Mouse (Mus musculus) embryonic facial prominence, embryonic 13.5 days (tissue): ENCODE measurements around the gene Bax. TPM values are rescaled to one million over a fixed set of nuclear protein-coding genes. Genes with fewer than 3 reads are reported as not detected.
"Not testable (repeated sequence)": the region's sequence is repeated elsewhere in the genome, so short reads cannot be mapped to it uniquely, and the experiment has no call there.

Source experiments
- ATAC-seq: fragments of 200-750 bp; cut with Nextera tagmentation; 2 replicates; pipeline ENCODE4 v1.8.0; 2017; ENCODE audit warnings: low read depth; ENCODE audit not compliant: insufficient number of reproducible peaks, insufficient read depth, low FRiP score, low TSS enrichment
- H3K27ac ChIP-seq: fragments of 300-500 bp; sonication (generic); 2 replicates; pipeline ENCODE4 v1.5.1; 2015; ENCODE audit warnings: moderate library complexity, mild to moderate bottlenecking, inconsistent platforms
- H3K27me3 ChIP-seq: fragments of 300-500 bp; sonication (generic); 2 replicates; pipeline ENCODE4 v1.6.1; 2015; ENCODE audit warnings: mild to moderate bottlenecking, inconsistent platforms
- H3K36me3 ChIP-seq: fragments of 300-500 bp; sonication (generic); 2 replicates; pipeline ENCODE4 v1.6.1; 2015; ENCODE audit warnings: mild to moderate bottlenecking, inconsistent platforms
- H3K4me1 ChIP-seq: fragments of 300-500 bp; sonication (generic); 2 replicates; pipeline ENCODE4 v1.6.1; 2015; ENCODE audit warnings: inconsistent platforms
- H3K4me2 ChIP-seq: fragments of 300-500 bp; sonication (generic); 2 replicates; pipeline ENCODE4 v1.6.1; 2015; ENCODE audit warnings: moderate library complexity, mild to moderate bottlenecking, inconsistent platforms
- H3K4me3 ChIP-seq: fragments of 300-500 bp; sonication (generic); 2 replicates; pipeline ENCODE4 v1.5.1; 2015; ENCODE audit warnings: mild to moderate bottlenecking, inconsistent platforms
- H3K9ac ChIP-seq: fragments of 300-500 bp; sonication (generic); 2 replicates; pipeline ENCODE4 v1.6.1; 2015; ENCODE audit warnings: mild to moderate bottlenecking, inconsistent platforms
- H3K9me3 ChIP-seq: fragments of 300-500 bp; sonication (generic); 2 replicates; pipeline ENCODE4 v1.6.1; 2016; ENCODE audit warnings: inconsistent platforms
- WGBS: fragments of 180-500 bp; shearing (Covaris S2); methylation state at CpG from one replicate; pipeline ENCODE4 v1.1.7; 2015; ENCODE audit warnings: mixed read lengths; 5-methylcytosine and 5-hydroxymethylcytosine counted together
- polyA plus RNA-seq: library from polyadenylated mRNA; unstranded; fragments of >200 nt; fragmentation: Nextera tagmentation; extraction: Ambion mirVana; gene quantifications from 2 replicates; pipeline ENCODE4 v1.2.1, GENCODE M21; 2015

The Bax gene
- polyA plus RNA-seq, 1 experiment from 2014 or later: 190 TPM

DNA sequence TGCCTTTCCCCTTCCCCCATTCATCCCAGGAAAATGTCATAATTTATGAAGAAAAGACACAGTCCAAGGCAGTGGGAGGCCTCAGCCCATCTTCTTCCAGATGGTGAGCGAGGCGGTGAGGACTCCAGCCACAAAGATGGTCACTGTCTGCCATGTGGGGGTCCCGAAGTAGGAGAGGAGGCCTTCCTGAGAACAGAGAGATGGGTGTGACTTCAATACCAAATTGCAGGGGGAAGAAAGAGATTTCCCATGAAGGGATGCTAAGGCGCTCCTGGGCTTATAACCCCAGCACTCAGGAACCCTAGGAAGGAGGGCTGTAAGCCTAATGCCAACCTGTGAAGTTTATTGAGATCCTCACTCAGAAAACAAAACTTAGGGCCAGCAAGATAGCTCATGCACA, 4.9 kb downstream of the Bax start:
- Histone ChIP-seq H3K4me3 (no peak overlapping the region), H3K36me3 (peaks cover 55% of the 10 kb centered on the region), H3K4me1 (peaks cover 52% of the 10 kb centered on the region), H3K27me3 (no peaks in the 10 kb centered on the region), H3K9me3 (no peaks in the 10 kb centered on the region), H3K4me2 (no peak overlapping the region), H3K9ac (no peak overlapping the region), H3K27ac (peak overlapping the region; percentile 29; the same call in 1 of the 2 replicates)
- WGBS: 89% methylated on average over 4 of the region's 4 CpGs
- ATAC-seq: no peak

DNA sequence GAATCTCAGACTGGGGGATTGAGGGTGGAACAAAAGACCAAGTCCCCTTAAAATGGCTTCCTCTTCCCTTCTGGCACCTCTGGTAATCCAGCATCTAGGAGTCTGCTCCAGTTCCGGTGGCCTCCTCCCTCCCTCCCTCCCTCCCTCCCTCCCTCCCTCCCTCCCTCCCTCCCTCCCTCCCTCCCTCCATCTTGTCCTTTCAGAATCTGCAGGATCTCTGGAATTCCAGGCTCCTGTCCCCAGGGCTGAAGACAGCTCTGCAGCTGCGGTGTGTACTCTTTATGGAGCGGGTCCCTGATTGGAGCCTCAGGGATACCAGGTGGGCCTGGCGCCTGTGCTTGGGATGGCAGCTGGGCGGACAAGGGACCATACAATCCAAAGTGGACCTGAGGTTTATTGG, 5.4 kb downstream of the Bax start:
- Histone ChIP-seq H3K36me3 (peaks cover 58% of the 10 kb centered on the region), H3K27me3 (no peaks in the 10 kb centered on the region), H3K9me3 (no peaks in the 10 kb centered on the region), H3K4me1 (peaks cover 53% of the 10 kb centered on the region), H3K27ac (peak overlapping the region; percentile 96), H3K4me3 (no peak overlapping the region), H3K9ac (no peak overlapping the region), H3K4me2 (no peak overlapping the region)
- ATAC-seq: no peak
- 44% methylated on average over 5 of the region's 5 CpGs for WGBS

DNA sequence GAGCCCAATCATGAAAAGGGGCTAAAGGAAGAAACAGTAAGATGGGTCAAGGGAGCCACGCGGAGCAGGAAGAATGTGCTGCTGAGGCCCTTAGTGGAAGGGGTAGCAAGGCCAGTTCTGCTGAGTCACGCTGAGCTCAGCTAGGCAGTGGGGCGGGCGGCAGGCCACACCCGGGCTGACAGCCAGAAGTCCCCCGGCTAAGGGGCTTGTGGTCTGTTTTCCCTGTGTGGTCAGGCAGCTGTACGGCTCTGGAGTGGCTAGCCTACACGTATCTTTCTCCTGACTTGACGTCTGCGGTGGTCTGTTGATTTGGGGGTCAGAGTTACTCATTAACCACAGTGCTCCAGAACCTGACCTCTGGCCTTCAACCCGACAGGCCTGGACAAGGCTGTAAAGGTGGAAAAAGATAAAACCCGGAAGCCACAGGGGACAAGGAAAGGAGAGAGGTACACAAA, 5.8 kb downstream of the Bax start:
- peak overlapping the region; percentile 80 for H3K4me3 ChIP-seq
- ATAC-seq: 0 out of 2 replicates have a peak, but pooled peaks have one; percentile 12
- H3K4me1 ChIP-seq: peaks cover 52% of the 10 kb centered on the region
- no peaks in the 10 kb centered on the region for H3K9me3 ChIP-seq
- H3K27me3 ChIP-seq: no peaks in the 10 kb centered on the region
- H3K27ac ChIP-seq: peak overlapping the region; percentile 96
- H3K36me3 ChIP-seq: peaks cover 62% of the 10 kb centered on the region
- H3K4me2 ChIP-seq: peak overlapping the region; percentile 62
- WGBS: 25% methylated on average over 13 of the region's 13 CpGs
- H3K9ac ChIP-seq: peak overlapping the region; percentile 52

DNA sequence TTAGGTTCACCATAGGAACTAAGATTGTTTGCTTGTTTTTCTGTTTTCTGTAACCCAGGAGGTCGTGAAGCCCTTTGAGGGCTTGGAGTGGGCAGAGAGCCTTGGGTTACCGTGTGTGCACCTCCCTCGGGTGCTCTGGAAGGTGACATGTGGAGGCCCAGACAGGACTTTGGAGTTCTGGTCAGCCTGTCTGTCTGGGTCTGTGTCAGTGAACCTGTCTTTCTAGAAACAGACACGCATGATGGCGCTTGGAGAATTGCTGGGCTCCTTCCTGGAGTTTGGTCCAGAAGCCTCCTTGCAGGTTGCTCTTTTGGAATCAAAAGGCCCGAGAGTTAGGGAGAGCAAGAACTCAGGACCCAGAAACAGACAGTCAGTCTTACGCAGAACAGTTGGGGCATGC, 6.3 kb downstream of the Bax start:
- peak overlapping the region; percentile 80 for H3K4me3 ChIP-seq
- no peaks in the 10 kb centered on the region for H3K27me3 ChIP-seq
- peak overlapping the region; percentile 52 for H3K9ac ChIP-seq
- WGBS: 76% methylated on average over 7 of the region's 7 CpGs
- peaks cover 65% of the 10 kb centered on the region for H3K36me3 ChIP-seq
- no peak for ATAC-seq
- peaks cover 47% of the 10 kb centered on the region for H3K4me1 ChIP-seq
- H3K4me2 ChIP-seq: peak overlapping the region; percentile 62
- peak overlapping the region; percentile 96 for H3K27ac ChIP-seq
- no peaks in the 10 kb centered on the region for H3K9me3 ChIP-seq

DNA sequence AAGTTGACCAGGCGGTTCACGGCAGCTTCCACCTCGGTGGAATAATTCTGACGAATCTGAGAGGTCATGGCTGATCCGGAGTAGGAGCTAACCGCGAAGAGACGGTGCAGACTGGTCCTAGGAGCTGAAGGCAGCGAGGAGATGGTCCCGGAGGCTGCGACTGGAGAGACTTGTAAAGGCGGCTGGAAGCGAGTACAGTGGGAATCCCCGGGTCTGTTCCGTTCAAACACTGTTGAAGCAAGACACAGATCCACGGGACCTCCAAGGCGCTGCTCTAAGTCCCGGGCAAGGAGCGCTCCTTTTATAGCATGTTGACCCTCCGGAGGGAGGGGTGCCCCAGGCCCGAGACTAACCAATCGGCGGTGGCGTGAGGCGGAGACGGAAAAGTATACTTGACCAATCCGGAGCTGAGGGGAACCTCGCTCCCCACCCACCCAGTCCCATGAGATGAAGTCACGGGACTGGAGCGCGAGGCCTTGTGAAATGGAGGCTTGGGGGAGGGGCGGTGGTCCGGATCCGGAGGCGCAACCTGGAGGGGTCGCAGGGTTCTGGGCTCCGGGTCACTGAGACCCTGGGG, 7.0 kb downstream of the Bax start, which contains the start of gene Ftl1:
TSS of gene Ftl1 (minus strand) at position 321 of the 577 bp plus-strand sequence.
- Histone ChIP-seq H3K4me1 (peaks cover 41% of the 10 kb centered on the region), H3K4me3 (peak within 1 kb of the TSS; percentile 80), H3K27ac (peak within 1 kb of the TSS; percentile 96), H3K36me3 (peaks cover 65% of the 10 kb centered on the region), H3K4me2 (peak within 1 kb of the TSS; percentile 84), H3K9ac (peak within 1 kb of the TSS; percentile 93)
- not testable (repeated sequence) for H3K27me3 ChIP-seq, H3K9me3 ChIP-seq
- WGBS: under 1% methylated on average over 29 of the region's 37 CpGs
- peak; percentile 94 for ATAC-seq

DNA sequence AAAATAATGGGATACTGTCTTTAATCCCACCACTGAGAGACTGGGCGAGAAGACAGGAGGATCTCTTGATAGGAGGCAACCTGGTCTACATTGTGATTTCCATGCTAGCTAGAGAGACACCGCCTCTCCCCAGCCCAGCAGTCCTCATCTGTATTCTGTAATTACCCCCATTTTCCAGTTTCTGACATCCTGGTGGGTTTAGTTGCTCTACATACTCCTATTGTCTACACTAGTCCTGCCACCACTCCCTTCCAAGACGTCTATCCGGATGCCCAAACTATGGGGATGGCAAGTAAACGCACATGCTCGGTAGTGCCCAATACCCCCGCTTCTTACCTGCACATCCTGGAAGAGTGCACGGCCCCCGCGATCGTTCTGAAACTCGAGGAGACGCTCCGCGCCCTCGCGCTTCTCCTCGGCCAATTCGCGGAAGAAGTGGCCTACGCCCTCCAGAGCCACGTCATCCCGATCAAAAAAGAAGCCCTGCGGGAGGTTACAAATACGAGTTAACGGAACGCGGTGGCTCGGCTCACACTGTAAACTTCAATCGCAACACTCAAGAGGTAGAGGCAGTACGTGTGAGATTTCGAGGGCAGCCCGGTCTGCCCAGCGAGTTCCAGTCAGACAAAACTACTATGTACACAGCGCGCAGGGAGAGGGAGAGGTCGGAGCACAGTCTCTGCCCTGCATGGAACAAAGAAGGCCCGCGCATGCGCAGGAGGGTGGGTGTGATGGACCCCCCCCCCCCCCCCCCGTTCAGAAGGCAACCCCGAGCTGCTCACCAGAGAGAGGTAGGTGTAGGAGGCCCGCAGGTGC, 7.7 kb downstream of the Bax start:
- Histone ChIP-seq H3K9me3 (no peaks in the 10 kb centered on the region), H3K4me3 (peak overlapping the region; percentile 80), H3K4me2 (peak overlapping the region; percentile 84), H3K27me3 (no peaks in the 10 kb centered on the region), H3K9ac (peak overlapping the region; percentile 93), H3K4me1 (peaks cover 41% of the 10 kb centered on the region), H3K36me3 (peaks cover 65% of the 10 kb centered on the region), H3K27ac (peak overlapping the region; percentile 96)
- under 1% methylated on average over 43 of the region's 43 CpGs for WGBS
- ATAC-seq: peak; percentile 58

DNA sequence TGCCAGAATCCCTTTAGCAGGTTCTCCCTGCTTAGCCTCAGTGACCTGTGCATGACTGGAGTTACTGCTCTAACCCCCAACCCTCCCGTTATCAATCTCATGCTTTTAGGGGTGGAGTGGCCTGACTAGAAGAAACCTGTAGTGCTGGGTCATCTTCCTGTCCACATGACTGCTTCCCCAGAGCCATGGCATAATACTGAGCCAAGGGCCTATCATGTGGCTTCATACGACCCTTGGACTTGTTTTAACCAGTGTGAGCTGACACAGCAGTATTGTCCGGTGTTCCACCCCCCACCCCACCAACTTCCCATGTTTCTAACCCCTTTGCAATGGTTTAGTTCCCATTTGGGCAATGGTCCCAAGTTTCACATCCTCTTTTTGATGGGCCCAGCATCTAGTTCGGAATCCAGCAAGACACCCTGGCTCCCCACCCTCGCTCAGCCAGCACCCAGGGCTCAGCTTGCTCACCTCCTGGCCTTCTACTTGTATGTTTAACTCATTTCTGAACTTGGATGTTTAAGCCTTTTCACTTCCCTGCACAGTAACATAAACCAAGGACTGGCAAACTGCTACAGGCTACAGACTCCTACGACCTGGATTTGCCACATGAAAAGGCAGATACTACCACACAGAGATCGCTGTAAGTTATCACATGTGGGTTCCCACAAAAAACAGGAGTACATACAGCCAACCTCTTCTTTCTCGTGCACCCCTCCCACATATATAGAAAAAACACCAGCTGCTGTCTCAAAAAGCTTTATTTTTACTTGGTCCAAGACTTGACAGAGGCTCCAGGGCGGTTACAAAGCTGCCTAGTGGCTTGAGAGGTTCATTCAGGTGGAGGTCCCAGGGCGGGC, 9.3 kb downstream of the Bax start:
- Histone ChIP-seq H3K4me2 (peak overlapping the region; percentile 84), H3K27ac (peak overlapping the region; percentile 44; the same call in 1 of the 2 replicates)

DNA sequence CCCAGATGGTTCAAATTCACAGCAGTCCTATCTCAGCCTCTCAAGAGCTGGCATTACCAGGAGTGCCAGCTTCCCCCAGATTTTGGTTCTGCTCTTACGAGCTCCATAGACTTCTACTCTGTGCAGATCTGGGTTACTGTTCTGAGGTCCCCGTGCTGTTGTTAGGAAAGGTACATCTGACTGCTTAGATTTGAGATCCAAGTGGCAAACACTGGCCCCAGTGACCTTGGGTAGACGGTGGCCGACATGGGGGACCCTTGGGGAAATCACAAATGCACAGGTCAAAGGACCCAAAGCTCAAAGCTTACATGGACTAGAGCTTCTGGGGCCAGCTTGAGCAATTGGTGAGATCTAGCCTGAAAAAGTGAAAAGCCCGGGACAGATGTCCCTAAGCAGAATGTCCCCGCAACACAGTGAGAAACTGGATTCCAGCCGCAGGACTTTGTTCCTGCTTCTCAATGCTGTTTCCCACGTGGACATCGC, 9.9 kb downstream of the Bax start:
- H3K4me3 ChIP-seq: peak overlapping the region; percentile 80
- peak overlapping the region; percentile 84 for H3K4me2 ChIP-seq
- H3K27ac ChIP-seq: peak overlapping the region; percentile 11; the same call in 1 of the 2 replicates
- peaks cover 39% of the 10 kb centered on the region for H3K4me1 ChIP-seq
- ATAC-seq: no peak
- peaks cover 67% of the 10 kb centered on the region for H3K36me3 ChIP-seq
- WGBS: 56% methylated on average over 9 of the region's 9 CpGs
- H3K9me3 ChIP-seq: no peaks in the 10 kb centered on the region
- H3K9ac ChIP-seq: peak overlapping the region; percentile 93; the same call in 1 of the 2 replicates
- H3K27me3 ChIP-seq: no peaks in the 10 kb centered on the region

More for the DNA sequence above, 9.3 kb downstream of the Bax start:
- Histone ChIP-seq H3K9ac (peak overlapping the region; percentile 93), H3K4me3 (peak overlapping the region; percentile 80), H3K36me3 (peaks cover 66% of the 10 kb centered on the region), H3K27me3 (no peaks in the 10 kb centered on the region), H3K9me3 (no peaks in the 10 kb centered on the region), H3K4me1 (peaks cover 41% of the 10 kb centered on the region)
- ATAC-seq: no peak
- 58% methylated on average over 10 of the region's 10 CpGs for WGBS

DNA sequence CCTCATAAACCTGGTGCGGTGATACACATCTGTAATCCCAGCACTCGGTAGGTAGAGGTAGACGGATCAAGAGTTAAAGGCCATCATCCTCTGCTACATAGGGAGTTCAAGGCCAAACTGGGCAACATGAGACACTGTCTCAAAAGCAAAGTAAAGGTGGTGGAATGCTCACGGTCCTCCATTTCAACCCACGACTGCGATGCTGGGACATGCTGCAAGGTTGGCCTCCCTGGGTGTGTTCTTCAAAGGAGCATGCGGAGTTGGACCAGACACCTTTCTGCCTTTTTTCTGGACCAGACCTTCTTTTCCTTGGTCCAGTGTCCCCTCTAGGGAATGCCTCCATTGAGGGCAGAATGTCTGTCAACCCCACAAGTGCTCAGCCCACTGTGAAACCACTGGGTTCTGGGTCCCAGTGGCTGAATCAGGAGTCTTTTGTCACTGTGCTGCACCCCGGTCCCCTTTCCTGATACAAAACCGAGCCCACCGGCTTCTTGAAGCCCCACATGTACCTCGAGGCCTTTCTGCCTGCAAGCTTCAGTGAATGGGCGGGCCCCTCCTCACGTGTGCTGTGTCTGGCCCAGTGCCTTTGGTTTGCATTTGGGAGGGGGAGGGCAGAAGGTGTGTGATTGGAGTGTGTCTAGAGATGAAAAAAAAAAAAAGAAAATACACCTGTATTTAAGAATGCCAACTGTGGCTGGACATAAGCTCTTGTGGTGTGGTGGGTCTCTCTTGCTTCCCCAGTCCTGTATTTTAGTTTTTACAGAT, 10.6 kb downstream of the Bax start:
- WGBS: 71% methylated on average over 13 of the region's 13 CpGs
- Histone ChIP-seq H3K36me3 (peaks cover 69% of the 10 kb centered on the region), H3K9me3 (no peaks in the 10 kb centered on the region), H3K27me3 (no peaks in the 10 kb centered on the region), H3K27ac (no peak overlapping the region; the same call in 1 of the 2 replicates), H3K4me3 (no peak overlapping the region), H3K4me1 (peaks cover 35% of the 10 kb centered on the region), H3K9ac (no peak overlapping the region), H3K4me2 (no peak overlapping the region)
- no peak for ATAC-seq

DNA sequence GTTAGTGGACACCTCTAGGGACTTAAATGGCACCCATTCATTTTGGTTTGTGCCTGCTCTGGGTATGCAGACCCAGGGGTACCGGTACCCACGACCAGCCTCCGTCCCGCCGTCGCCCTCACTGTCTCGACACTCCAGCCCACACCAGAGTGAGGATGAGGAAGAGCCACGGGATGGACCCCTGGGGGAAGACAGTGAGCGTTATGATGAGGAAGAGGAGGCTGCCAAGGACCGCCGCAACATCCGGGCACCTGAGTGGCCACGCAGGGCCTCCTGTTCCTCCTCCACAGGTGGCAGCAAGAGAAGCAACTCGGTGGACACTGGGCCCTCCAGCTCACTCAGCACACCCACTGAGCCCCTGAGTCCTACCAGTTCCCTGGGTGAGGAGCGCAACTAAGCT, 11.7 kb downstream of the Bax start:
- Histone ChIP-seq H3K9ac (no peak overlapping the region), H3K4me1 (peaks cover 23% of the 10 kb centered on the region), H3K36me3 (peaks cover 72% of the 10 kb centered on the region), H3K27me3 (no peaks in the 10 kb centered on the region), H3K4me3 (no peak overlapping the region), H3K4me2 (no peak overlapping the region), H3K27ac (no peak overlapping the region), H3K9me3 (no peaks in the 10 kb centered on the region)
- no peak for ATAC-seq
- 90% methylated on average over 15 of the region's 15 CpGs for WGBS
